Mouse (Mus musculus) liver, embryonic 15.5 days (tissue): Measurements from ENCODE around the gene AF366264. TPM values are rescaled to one million over a fixed set of nuclear protein-coding genes. Genes with fewer than 3 reads are reported as not detected.
"Not testable (repeated sequence)": the region's sequence is repeated elsewhere in the genome, so short reads cannot be mapped to it uniquely, and the experiment has no call there.

Experiments used
- ATAC-seq: fragments of 200-750 bp; cut with Nextera tagmentation; 2 replicates; pipeline ENCODE4 v1.8.0; 2017; ENCODE audit warnings: moderate number of reproducible peaks, mild to moderate bottlenecking, moderate library complexity; ENCODE audit not compliant: insufficient read depth
- H3K27ac ChIP-seq: fragments of 300-500 bp; sonication (generic); replicated peaks from 2 replicates; pipeline ENCODE4 v1.5.1; 2015; ENCODE audit warnings: mild to moderate bottlenecking, inconsistent platforms
- H3K27me3 ChIP-seq: fragments of 300-500 bp; sonication (generic); 2 replicates; pipeline ENCODE4 v1.6.1; 2015; ENCODE audit warnings: mild to moderate bottlenecking, inconsistent platforms
- H3K36me3 ChIP-seq: fragments of 300-500 bp; sonication (generic); replicated peaks from 2 replicates; pipeline ENCODE4 v1.6.1; 2015; ENCODE audit warnings: moderate library complexity, mild to moderate bottlenecking, inconsistent platforms
- H3K4me1 ChIP-seq: fragments of 300-500 bp; sonication (generic); replicated peaks from 2 replicates; pipeline ENCODE4 v1.6.1; 2015; ENCODE audit warnings: inconsistent platforms
- H3K4me2 ChIP-seq: fragments of 300-500 bp; sonication (generic); 2 replicates; pipeline ENCODE4 v1.6.1; 2015; ENCODE audit warnings: moderate library complexity, mild to moderate bottlenecking, inconsistent platforms
- H3K4me3 ChIP-seq: fragments of 300-500 bp; sonication (generic); replicated peaks from 2 replicates; pipeline ENCODE4 v1.5.1; 2015; ENCODE audit warnings: mild to moderate bottlenecking, inconsistent platforms
- H3K9ac ChIP-seq: fragments of 300-500 bp; sonication (generic); 2 replicates; pipeline ENCODE4 v1.6.1; 2015; ENCODE audit warnings: moderate library complexity, mild to moderate bottlenecking, inconsistent platforms
- H3K9me3 ChIP-seq: fragments of 300-500 bp; sonication (generic); replicated peaks from 2 replicates; pipeline ENCODE4 v1.6.1; 2016; ENCODE audit warnings: inconsistent platforms
- WGBS: fragments of 180-500 bp; shearing (Covaris S2); methylation state at CpG from one replicate; pipeline ENCODE4 v1.1.7; 2015; ENCODE audit warnings: mixed read lengths; ENCODE audit not compliant: insufficient replicate concordance; 5-methylcytosine and 5-hydroxymethylcytosine counted together
- polyA plus RNA-seq: library from polyadenylated mRNA; unstranded; fragments of >200 nt; fragmentation: Nextera tagmentation; extraction: Ambion mirVana; gene quantifications from 2 replicates; pipeline ENCODE4 v1.2.1, GENCODE M21; 2015

The AF366264 gene
- polyA plus RNA-seq = not detected in 2 replicates

DNA sequence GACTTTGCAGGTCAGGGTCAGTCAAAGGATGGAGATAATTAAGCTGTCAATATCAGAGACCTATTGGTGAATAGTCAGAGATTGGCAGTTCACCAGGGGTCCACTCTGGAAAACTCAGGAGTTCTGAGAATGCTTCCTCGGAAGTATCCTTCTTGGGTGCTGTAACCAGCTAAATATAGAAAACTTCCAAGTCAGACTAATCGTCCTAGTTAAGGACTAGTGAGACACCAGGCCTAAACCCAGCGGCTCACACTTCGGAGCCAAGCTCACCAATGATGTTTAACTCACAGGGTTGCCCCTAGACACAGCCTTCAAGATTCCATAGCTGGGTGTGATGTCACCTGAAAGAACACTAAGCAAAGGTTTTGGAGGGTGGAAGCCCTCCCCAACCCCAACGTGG is at the start of gene AF366264:
AF366264 (minus strand) TSS at position 101 of the 400 bp plus-strand sequence.
- H3K9ac ChIP-seq, H3K4me3 ChIP-seq, H3K4me2 ChIP-seq, H3K4me1 ChIP-seq, H3K27me3 ChIP-seq, H3K27ac ChIP-seq, H3K36me3 ChIP-seq, H3K9me3 ChIP-seq, ATAC-seq: not testable (repeated sequence)
- 64% methylated on average over 5 of the region's 5 CpGs for WGBS

DNA sequence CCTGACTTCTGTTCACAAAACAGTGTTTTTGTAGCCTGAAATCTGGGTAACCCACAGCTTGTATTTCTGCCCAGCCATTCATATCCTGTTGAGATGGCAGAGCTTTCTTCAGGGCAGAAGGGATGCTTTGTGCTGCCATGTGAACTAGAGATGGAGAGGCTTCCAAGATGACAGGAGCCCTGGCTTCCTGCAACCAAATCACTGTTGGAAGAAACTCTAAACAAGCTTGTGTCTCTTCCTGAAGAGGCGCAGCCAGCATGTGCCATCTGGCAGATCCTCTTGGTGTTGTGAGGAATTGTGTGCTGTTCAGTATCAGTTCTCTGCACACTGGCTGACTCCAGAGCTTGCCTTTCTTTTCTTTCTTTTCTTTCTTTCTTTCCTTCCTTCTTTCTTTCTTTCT is 5.1 kb upstream of the AF366264 start:
- 57% methylated on average over 1 of the region's 1 CpGs for WGBS
- H3K9ac ChIP-seq, H3K4me2 ChIP-seq, H3K4me3 ChIP-seq, H3K27ac ChIP-seq, H3K36me3 ChIP-seq, H3K9me3 ChIP-seq, ATAC-seq, H3K27me3 ChIP-seq, H3K4me1 ChIP-seq: not testable (repeated sequence)

- 47% methylated on average over 7 of the region's 7 CpGs for WGBS
- Histone ChIP-seq H3K9ac (no peak overlapping the region), H3K4me1 (no peaks in the 10 kb centered on the region), H3K36me3 (no peaks in the 10 kb centered on the region), H3K27ac (no peak overlapping the region), H3K9me3 (no peaks in the 10 kb centered on the region), H3K4me3 (no peak overlapping the region), H3K27me3 (no peaks in the 10 kb centered on the region), H3K4me2 (no peak overlapping the region)
- ATAC-seq = no peak
Observed at GRCm38 (mm10) chr8:13828598-13829172, 9.5 kb downstream of the AF366264 start.

GRCm38 (mm10) chr8:13799566-13799965 is 38.6 kb downstream of the AF366264 start:
- Histone ChIP-seq H3K4me1 (no peaks in the 10 kb centered on the region), H3K9me3 (no peaks in the 10 kb centered on the region), H3K36me3 (peaks cover 30% of the 10 kb centered on the region), H3K4me2 (no peak overlapping the region), H3K9ac (no peak overlapping the region), H3K27me3 (no peaks in the 10 kb centered on the region), H3K27ac (no peak overlapping the region), H3K4me3 (no peak overlapping the region)
- WGBS = 74% methylated on average over 5 of the region's 5 CpGs
- ATAC-seq = no peak

- no peaks in the 10 kb centered on the region for H3K9me3 ChIP-seq
- H3K27ac ChIP-seq = no peak overlapping the region
- no peak overlapping the region for H3K4me3 ChIP-seq
- 81% methylated on average over 5 of the region's 5 CpGs for WGBS
- H3K4me1 ChIP-seq = no peaks in the 10 kb centered on the region
- H3K36me3 ChIP-seq = peaks cover 40% of the 10 kb centered on the region
- no peak overlapping the region for H3K9ac ChIP-seq
- H3K4me2 ChIP-seq = no peak overlapping the region
- no peaks in the 10 kb centered on the region for H3K27me3 ChIP-seq
- no peak for ATAC-seq
Observed at GRCm38 (mm10) chr8:13797676-13798075, 40.5 kb downstream of the AF366264 start.

DNA sequence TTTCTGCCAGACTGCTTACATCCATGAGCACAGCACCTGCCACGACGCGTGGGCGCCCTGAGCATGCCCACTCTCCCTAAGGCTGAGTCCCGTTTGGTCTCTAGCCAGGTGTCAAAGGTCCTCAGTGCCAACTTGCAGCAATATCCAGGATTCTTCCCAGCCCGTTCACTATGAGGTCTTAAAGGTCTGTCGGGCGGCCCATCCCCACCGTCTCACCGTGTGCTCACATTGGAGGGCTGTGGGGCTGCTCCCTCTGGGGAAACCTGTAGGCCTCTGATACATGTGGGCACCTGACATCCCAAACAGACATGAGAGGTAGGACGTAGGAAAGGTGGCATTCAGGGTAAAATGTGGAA is 44.5 kb downstream of the AF366264 start:
- Histone ChIP-seq H3K27me3 (no peaks in the 10 kb centered on the region), H3K4me1 (no peaks in the 10 kb centered on the region), H3K4me3 (no peak overlapping the region), H3K27ac (no peak overlapping the region), H3K36me3 (peaks cover 57% of the 10 kb centered on the region), H3K9ac (no peak overlapping the region), H3K4me2 (no peak overlapping the region), H3K9me3 (no peaks in the 10 kb centered on the region)
- 87% methylated on average over 11 of the region's 11 CpGs for WGBS
- no peak for ATAC-seq

- Histone ChIP-seq H3K27ac (no peak overlapping the region), H3K36me3 (peaks cover 54% of the 10 kb centered on the region), H3K4me2 (no peak overlapping the region), H3K4me3 (no peak overlapping the region), H3K9me3 (no peaks in the 10 kb centered on the region), H3K27me3 (no peaks in the 10 kb centered on the region), H3K4me1 (no peaks in the 10 kb centered on the region), H3K9ac (no peak overlapping the region)
- ATAC-seq = no peak
- 72% methylated on average over 8 of the region's 8 CpGs for WGBS
Observed at GRCm38 (mm10) chr8:13793097-13793745, 45.0 kb downstream of the AF366264 start.

- Histone ChIP-seq H3K27ac (no peak overlapping the region), H3K4me3 (no peak overlapping the region), H3K4me2 (no peak overlapping the region), H3K9me3 (no peaks in the 10 kb centered on the region), H3K36me3 (peaks cover 27% of the 10 kb centered on the region), H3K27me3 (no peaks in the 10 kb centered on the region), H3K9ac (no peak overlapping the region), H3K4me1 (peaks cover 11% of the 10 kb centered on the region)
- no peak for ATAC-seq
- WGBS = 80% methylated on average over 8 of the region's 8 CpGs
Observed at GRCm38 (mm10) chr8:13789606-13790005, 48.6 kb downstream of the AF366264 start.

DNA sequence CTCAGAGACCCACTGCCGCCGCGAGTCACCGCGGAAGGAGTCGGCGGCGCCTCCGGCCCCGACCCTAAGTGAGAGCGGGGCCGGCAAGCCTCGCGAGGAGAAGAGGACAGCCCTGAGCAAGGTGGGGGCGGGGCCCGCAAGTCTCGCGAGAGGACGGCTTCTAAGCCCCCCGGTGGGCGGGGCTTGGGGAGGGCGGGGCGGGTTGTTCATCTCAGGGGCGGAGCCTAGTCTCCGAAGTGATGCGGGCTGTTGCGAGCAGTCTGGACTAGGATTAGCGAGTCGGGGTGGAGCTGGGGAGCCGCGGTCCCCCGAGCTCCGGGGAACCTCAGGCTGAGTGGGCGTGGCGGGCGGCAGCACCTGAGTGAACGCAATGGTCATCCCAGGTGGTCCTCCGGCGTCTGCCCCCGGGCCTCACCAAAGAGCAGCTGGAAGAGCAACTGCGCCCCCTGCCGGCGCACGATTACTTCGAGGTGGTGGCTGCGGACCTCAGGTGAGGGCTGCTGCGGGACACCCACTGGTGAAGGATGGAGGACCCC is 52.4 kb downstream of the AF366264 start:
- WGBS = under 1% methylated on average over 46 of the region's 47 CpGs
- peak; percentile 91 for ATAC-seq
- Histone ChIP-seq H3K4me1 (peaks cover 21% of the 10 kb centered on the region), H3K4me3 (peak overlapping the region; percentile 67), H3K9me3 (no peaks in the 10 kb centered on the region), H3K36me3 (peaks cover 22% of the 10 kb centered on the region), H3K4me2 (peak overlapping the region; percentile 81), H3K27me3 (no peaks in the 10 kb centered on the region), H3K27ac (peak overlapping the region; percentile 97), H3K9ac (peak overlapping the region; percentile 89)

GRCm38 (mm10) chr8:13785250-13785763 is 52.9 kb downstream of the AF366264 start, which contains the start of gene Upf3a:
TSS of gene Upf3a (plus strand) at chr8:13785615.
- H3K4me3 ChIP-seq = peak within 1 kb of the TSS; percentile 67
- no peaks in the 10 kb centered on the region for H3K27me3 ChIP-seq
- peaks cover 26% of the 10 kb centered on the region for H3K36me3 ChIP-seq
- peaks cover 21% of the 10 kb centered on the region for H3K4me1 ChIP-seq
- H3K27ac ChIP-seq = peak within 1 kb of the TSS; percentile 97
- peak; percentile 90 for ATAC-seq
- peak within 1 kb of the TSS; percentile 81 for H3K4me2 ChIP-seq
- H3K9ac ChIP-seq = peak within 1 kb of the TSS; percentile 89
- WGBS = under 1% methylated on average over 47 of the region's 47 CpGs
- no peaks in the 10 kb centered on the region for H3K9me3 ChIP-seq
